Mouse (Mus musculus) heart, postnatal 0 days (tissue): Measurements from ENCODE around the gene Syt9.

Experiments
- CTCF ChIP-seq: IDR thresholded peaks from 2 replicates; pipeline ENCODE4 v1.5.1; 2016; ENCODE audit warnings: antibody characterized with exemption, control low read depth, low read depth
- EP300 ChIP-seq: IDR thresholded peaks from 2 replicates; pipeline ENCODE4 v1.6.1; 2016; ENCODE audit warnings: antibody characterized with exemption, low read depth

- no peak for TF ChIP-seq CTCF
- no peak for TF ChIP-seq EP300
Measured at GRCm38 (mm10) chr7:107461167-107461566, 90.6 kb downstream of the Syt9 start.
